Mouse (Mus musculus) liver, embryonic 15.5 days (tissue): ENCODE measurements around the gene Zfp112. TPM values are rescaled to one million over a fixed set of nuclear protein-coding genes. Genes with fewer than 3 reads are reported as not detected.

Source experiments
- polyA plus RNA-seq: library from polyadenylated mRNA; unstranded; fragments of >200 nt; fragmentation: Nextera tagmentation; extraction: Ambion mirVana; gene quantifications from 2 replicates; pipeline ENCODE4 v1.2.1, GENCODE M21; 2015

Gene Zfp112
- polyA plus RNA-seq, 1 experiment from 2014 or later = 0.50 TPM

Other genes with a start within 250 kb of the Zfp112 start
- not detected in 2 replicates for gene Vmn1r177, start 245.9 kb upstream of the Zfp112 start, polyA plus RNA-seq
- not detected in 2 replicates for gene Vmn1r178, start 220.3 kb upstream of the Zfp112 start, polyA plus RNA-seq
- not detected in 2 replicates for gene Vmn1r179, start 185.3 kb upstream of the Zfp112 start, polyA plus RNA-seq
- not detected in 2 replicates for gene Vmn1r180, start 161.7 kb upstream of the Zfp112 start, polyA plus RNA-seq
- not detected in 2 replicates for gene Vmn1r181, start 137.7 kb upstream of the Zfp112 start, polyA plus RNA-seq
- gene V1rd19, start 110.6 kb upstream of the Zfp112 start, polyA plus RNA-seq = not detected in 2 replicates
- gene Vmn1r183, start 59.1 kb upstream of the Zfp112 start, polyA plus RNA-seq = not detected in 2 replicates
- gene Zfp180, start 30.4 kb upstream of the Zfp112 start, polyA plus RNA-seq = 8.0 and 9.7 TPM in 2 replicates
- 3.3 and 3.5 TPM in 2 replicates for gene Zfp235, start 21.9 kb downstream of the Zfp112 start, polyA plus RNA-seq
- 0.40 and 0.61 TPM in 2 replicates for gene Zfp114, start 62.7 kb downstream of the Zfp112 start, polyA plus RNA-seq
- 1.1 TPM in 2 replicates for gene Zfp111, start 99.1 kb downstream of the Zfp112 start, polyA plus RNA-seq
- 1.0 and 1.2 TPM in 2 replicates for gene Zfp109, start 125.2 kb downstream of the Zfp112 start, polyA plus RNA-seq
- gene Zfp108, start 142.5 kb downstream of the Zfp112 start, polyA plus RNA-seq = 0.38 and 0.51 TPM in 2 replicates
- gene Zfp93, start 158.1 kb downstream of the Zfp112 start, polyA plus RNA-seq = 0.88 and 0.93 TPM in 2 replicates
- gene Zfp61, start 188.9 kb downstream of the Zfp112 start, polyA plus RNA-seq = 2.1 and 2.6 TPM in 2 replicates
- gene Zfp94, start 204.4 kb downstream of the Zfp112 start, polyA plus RNA-seq = 1.7 TPM in 2 replicates
- gene Tescl, start 221.6 kb downstream of the Zfp112 start, polyA plus RNA-seq = not detected in 2 replicates
- not detected in 2 replicates for gene Lypd5, start 236.9 kb downstream of the Zfp112 start, polyA plus RNA-seq